Mouse (Mus musculus) hematopoietic multipotent progenitor cell, adult 10-12 weeks (in vitro differentiated cells): Measurements from ENCODE around the gene Tmc7. TPM values are rescaled to one million over a fixed set of nuclear protein-coding genes. Genes with fewer than 3 reads are reported as not detected.

Source experiments
- polyA plus RNA-seq: library from polyadenylated mRNA; stranded (reverse); fragments of >175 nt; gene quantifications from 2 replicates; pipeline ENCODE4 v1.2.3, GENCODE M21; 2012; ENCODE audit warnings: low replicate concordance

Tmc7 gene
- polyA plus RNA-seq: 0.03 TPM in 1 of 2 replicates, not detected in the other

GRCm38 (mm10) chr7:118584257-118584907 lies at the start of gene Tmc7:
Gene Tmc7, minus strand, starts transcription at chr7:118584736.

GRCm38 (mm10) chr7:118597201-118597600 lies 12.7 kb upstream of the Tmc7 start, which contains the start of gene Tmc5:
Gene Tmc5, plus strand, starts transcription at chr7:118597297.

GRCm38 (mm10) chr7:118533178-118533578 lies 51.4 kb downstream of the Tmc7 start, which contains the start of gene Coq7:
Gene Coq7, minus strand, starts transcription at chr7:118533356.

GRCm38 (mm10) chr7:118491431-118492147 lies 92.9 kb downstream of the Tmc7 start, which contains the start of gene Itpripl2:
Gene Itpripl2, minus strand, starts transcription at chr7:118491975.

Other genes starting within 250 kb of the Tmc7 start
- gene Syt17, start 136.5 kb downstream of the Tmc7 start, polyA plus RNA-seq: not detected in 2 replicates
- gene Itpripl2, start 92.8 kb downstream of the Tmc7 start, polyA plus RNA-seq: 7.3 and 22.0 TPM in 2 replicates
- gene Coq7, start 51.4 kb downstream of the Tmc7 start, polyA plus RNA-seq: 4.9 and 8.4 TPM in 2 replicates
- gene Tmc5, start 12.6 kb upstream of the Tmc7 start, polyA plus RNA-seq: not detected in 2 replicates
- gene Gde1, start 121.0 kb upstream of the Tmc7 start, polyA plus RNA-seq: 28.0 and 36.3 TPM in 2 replicates
- 0.33 and 0.94 TPM in 2 replicates for gene Ccp110, start 127.8 kb upstream of the Tmc7 start, polyA plus RNA-seq
- 8.9 and 18.0 TPM in 2 replicates for gene Vps35l, start 155.5 kb upstream of the Tmc7 start, polyA plus RNA-seq